Mouse (Mus musculus) frontal cortex, postnatal 25 days (tissue): ENCODE results near the gene Prkaa1.
"Not testable (repeated sequence)": the region's sequence is repeated elsewhere in the genome, so short reads cannot be mapped to it uniquely, and the experiment has no call there.

Experiments
- DNase-seq, 2 experiments: peaks; one replicate each; pipeline ENCODE4 v3.0.0; 2022; ENCODE audit warnings: low spot score in 2 of 2

Gene Prkaa1

DNA sequence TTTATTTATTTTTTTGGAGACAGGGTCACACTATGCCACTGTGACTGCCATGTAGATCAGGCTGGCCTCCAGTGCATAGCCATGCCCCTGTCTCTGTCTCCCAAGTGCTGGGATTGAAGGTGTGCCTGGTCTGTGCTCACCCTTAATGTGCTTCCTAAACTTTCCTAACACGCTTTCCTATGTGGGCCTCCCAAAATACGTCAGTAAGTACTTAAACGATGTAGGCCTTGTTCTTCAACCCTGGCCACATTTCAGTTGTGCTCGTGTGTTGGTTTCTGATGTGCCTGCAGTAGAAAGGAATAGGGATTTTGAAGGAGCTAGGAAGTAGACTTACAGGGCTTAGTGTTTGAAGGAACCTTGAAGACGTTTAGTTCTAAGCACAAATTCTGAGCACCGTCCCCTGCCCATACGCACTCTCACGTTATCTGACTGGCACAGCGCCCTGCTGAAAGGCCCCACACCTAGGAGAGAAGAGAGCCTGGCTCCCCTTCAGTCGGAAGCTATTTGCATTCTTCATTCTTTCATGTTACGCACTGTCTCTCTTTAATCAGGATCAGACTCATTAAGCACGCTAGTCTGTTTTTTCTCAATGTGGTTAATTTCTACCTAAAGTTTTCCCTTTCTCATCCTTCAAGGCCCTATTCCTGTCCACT lies 21.6 kb downstream of the Prkaa1 start:
- DNase-seq = no peak

DNA sequence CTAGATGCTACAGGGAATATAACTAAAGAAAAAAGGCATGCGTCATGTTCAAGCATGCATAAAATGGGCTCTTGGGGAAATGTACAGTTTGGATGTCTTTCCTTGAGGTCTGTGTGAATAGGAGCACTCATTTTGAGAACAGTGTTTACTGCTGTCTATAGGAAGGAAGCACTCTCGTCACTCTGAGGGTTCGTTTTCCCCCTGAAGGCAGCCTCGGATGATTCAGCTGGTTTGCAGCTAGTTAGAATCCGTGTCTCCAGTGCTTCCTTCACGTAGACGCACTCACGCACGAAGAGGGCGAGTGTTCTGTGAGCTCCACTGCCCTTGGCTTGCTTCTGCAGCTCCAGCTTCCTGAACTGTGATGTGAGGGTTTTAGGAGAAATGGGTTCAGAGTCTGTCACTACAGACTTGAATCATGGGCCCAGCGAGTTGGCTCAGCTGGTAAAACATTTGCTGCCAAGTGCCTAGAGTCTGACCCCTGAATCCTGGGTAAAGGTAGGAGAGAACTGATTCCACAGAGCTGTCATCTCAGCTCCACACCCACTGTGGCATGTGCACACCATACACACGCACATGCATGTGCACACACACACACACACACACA lies 29.7 kb downstream of the Prkaa1 start:
- no peak for DNase-seq

- DNase-seq = no peak
Measured at GRCm38 (mm10) chr15:5184668-5185330, 41.1 kb downstream of the Prkaa1 start.

DNA sequence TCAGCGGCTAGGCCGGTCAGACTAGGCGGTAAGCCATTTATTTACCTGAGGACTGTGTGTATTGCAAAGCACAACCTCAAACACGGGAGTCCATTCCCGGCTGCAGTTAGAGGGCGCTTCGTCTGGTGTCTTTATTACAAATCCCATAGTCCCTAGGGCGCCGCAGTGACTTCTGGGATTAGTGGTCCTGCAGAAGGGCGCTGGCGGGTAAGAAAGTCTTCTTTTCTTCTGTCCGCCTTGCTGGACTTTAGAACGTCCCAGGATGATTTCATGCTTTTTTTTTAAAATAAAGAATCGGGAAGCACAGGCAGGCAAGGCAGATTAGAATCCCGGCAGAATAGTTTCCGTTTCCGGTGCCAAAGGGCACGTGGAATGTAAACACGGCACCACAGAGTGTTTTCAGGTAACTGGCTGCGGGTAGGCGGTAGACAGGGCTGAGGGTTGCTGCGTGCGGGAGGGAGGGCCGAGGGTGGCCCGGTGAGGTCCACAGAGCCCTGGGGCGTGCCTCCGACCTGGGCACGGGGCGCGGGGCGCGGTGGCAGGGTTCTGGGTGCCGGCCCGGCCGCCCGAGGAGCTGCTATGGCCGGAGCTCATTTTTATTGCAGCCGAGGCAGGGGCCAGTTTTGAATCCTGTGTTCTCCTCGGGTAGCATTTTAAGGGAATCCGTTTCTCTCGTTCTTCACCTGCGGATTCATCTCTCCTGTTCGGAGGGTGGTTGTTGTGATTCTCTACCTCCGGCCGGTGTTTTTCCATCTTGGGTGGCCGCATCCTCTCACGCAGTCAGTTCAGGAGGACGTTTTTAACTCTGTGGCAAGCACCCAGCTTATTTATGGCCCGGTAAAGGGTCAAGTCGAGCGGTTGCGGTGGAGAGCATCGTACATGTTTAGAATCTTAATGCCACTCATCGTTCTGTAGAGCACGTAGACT lies 42.0 kb downstream of the Prkaa1 start, which contains the start of gene Ttc33:
Ttc33 (plus strand) TSS at position 160 of the 927 bp plus-strand sequence.
- DNase-seq = peak; percentile 61 to 76

DNA sequence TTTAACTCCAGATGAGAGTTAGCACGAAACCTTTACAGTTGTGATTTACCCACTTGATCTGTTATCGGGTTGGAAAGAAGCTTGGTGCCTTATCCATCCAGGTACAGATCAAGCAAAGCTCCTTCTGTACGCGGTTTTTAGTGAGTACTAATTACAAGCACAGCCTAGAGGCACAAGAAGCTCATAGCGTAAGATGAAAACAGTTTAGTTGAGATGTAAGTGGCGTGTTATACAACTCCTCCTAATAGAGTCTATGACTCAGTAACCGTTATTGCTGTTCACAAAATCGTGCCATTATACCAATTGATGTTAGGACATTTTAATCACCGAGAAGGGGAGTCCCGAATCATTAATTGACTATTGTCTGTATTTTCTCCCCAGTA lies 42.6 kb downstream of the Prkaa1 start:
- no peak for DNase-seq

DNA sequence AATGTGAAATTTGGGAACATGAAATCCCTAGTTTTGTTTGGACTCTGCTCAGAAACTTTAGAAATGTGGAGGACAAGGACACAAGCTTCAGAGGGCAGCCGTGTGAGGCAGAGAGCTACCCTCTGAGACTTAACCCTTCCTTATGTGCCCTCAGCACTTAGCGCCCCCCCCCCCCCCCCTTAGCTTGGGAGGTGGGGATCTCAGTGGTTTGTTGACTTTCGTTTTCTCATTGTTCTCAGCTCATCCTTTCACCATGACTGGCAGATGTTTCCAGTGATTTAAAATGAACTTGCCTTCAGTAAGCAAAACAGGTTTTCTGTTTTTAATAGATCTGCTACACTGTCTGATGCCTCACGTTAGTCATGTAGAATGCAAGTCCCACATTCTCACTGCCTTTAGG lies 43.5 kb downstream of the Prkaa1 start:
- no peak for DNase-seq

DNA sequence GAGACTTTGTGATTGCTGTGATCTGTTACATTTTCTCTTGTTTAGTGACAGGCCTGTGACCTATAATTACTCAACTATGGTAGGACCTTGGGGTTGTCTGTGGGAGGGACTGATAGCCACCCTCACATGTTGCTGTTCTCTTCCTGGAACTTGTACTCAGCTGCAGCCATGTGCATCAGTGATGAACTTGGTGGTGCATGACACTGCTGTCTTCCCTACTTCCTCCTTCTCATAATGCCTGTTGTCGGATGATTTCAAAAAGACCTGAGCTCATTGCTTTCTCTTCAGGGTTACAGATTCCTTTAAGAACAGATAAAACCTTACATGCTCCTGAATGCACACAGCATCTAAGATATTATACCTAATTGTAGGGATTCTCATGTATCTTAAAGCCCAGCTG lies 44.4 kb downstream of the Prkaa1 start:
- no peak for DNase-seq

DNA sequence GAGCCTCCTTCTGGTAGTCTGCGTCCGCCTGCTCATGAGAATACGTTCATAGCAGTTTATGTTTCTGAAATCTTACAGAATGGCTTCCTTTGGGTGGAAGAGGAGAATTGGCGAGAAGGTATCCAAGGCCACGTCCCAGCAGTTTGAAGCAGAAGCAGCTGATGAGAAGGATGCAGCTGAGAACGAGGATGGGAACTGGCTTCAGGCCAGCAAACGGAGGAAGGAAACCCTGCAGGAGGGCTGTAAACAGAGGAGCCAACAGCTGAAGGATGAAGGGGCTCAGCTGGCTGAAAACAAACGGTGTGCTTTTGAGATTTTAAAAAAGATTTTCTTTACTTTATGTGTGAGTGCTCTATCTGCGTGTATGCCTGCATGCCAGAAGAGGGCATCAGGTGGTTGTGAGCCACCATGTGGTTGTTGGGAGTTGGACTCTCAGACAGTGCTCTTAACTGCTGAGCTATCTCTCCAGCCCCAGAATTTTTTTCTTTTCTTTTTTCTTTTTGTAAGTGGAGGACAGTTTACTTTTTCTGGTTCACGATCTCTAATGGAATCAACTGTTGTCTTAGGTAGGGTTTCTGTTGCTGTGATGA lies 45.9 kb downstream of the Prkaa1 start:
- DNase-seq = no peak

DNA sequence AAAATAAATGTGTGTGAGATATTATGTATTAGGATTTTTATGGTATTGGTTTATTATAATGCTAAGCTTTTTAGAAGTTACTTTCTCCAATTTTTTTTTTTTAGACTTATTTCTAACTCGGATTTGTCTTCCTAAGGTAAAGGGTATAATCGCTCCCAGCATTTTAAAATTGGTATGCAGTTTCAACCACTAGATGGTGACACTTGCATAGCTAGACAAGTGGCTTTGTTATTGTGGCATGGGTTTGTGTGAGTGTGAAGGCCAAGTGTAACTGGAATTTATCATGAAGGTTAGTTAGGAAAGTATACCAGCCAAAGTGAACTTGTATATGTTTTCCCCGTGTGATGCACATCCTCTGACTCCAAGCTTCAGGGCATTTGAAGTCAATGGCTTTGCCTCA lies 50.2 kb downstream of the Prkaa1 start:
- DNase-seq = no peak

DNA sequence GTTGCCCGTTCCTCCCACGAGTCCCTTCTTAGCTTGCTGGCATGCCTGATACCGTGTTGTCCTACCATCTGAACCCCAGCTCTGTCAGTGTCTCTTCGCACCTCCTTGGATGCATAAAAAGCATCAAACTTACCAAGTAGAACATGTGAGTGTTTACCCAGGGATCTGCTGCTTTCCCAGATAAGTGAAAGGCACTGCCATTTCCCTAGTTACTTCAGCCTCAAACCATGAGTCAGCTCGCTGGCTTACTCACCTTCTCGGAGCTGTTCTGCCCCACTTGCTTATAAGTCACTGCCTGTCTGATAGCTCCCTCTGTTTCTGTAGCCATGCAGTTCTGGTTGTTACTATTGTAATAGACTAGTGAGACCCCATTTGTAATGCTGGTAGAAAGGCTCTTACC lies 50.8 kb downstream of the Prkaa1 start:
- no peak for DNase-seq

- no peak for DNase-seq
Measured at GRCm38 (mm10) chr15:5194931-5195330, 51.3 kb downstream of the Prkaa1 start.

DNA sequence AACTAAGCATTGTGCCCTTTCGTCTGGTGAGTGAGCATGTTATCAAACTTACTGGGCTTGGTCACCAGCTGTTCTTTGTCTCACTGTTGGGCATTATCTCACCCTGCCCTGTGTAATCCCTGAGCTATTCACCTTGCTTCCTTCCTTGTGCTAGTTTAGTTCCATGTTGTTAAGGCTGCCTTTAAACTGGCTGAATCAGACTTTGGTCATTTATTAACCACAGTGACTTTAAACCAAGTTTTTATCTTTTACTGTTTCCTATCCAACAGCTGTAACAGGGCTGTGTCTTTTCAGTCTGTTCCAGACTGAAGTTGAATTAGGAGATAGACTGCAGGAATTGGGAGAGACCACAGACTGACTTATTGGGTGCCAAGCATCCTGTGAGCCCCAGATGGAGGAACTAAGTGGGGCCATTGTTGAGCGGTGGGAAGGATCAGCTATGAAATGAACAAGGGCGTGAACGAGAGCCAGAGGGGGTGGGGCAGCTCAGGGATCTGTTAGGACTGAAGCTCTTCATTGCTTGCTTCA lies 52.4 kb downstream of the Prkaa1 start:
- DNase-seq = no peak

GRCm38 (mm10) chr15:5196691-5197090 lies 53.0 kb downstream of the Prkaa1 start:
- DNase-seq = no peak

DNA sequence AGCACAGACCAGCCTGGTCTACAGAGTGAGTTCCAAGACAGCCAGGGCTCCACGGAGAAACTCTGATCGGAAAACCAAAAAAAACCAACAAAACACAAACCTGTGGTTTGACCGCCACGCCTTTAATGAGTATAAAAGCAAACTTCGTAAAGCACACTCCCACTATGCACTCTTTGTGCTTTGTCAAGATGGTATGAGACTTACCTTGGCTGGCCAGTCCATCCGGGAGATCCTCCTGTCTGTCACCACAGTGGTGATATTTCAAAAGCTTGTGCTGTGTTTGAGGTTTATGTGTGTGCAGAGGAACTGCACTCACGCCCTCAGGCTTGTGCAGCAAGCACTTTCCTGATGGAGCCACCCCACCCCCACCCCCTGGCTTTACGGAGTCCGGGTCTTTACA lies 61.6 kb downstream of the Prkaa1 start:
- DNase-seq = no peak

DNA sequence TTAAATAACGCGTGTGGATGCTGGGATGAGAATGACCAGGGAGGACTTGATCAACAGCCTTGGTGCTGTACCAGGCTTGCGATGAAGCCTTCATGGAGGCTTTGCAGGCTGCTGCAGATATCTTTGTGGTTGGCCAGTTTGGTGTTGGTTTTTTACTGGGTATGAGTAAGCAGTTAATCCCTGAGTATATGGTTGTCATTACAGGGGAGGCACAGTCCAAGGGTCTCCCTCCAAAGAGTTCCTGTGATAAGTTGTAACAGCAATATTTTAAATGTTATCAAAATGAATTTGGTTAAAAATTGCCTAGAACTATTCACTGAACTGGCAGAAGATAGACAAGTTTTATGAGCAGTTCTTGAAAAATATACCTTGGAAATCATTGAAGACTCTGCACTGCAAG lies 65.5 kb downstream of the Prkaa1 start:
- DNase-seq = no peak

- no peak for DNase-seq
Measured at GRCm38 (mm10) chr15:5220491-5220890, 76.8 kb downstream of the Prkaa1 start.

- DNase-seq = not testable (repeated sequence)
Measured at GRCm38 (mm10) chr15:5230746-5231145, 87.1 kb downstream of the Prkaa1 start.
